Mouse (Mus musculus): Measurements from ENCODE around the gene Sppl2a.

- TF ChIP-seq TAL1 (IDR thresholded peaks at IDR 0.05; ENCODE audit: low read length) (no peak), GATA1 (IDR thresholded peaks at IDR 0.05; ENCODE audit: low read length) (no peak)
Measured at GRCm38 (mm10) chr2:126949856-126950255, 16.8 kb upstream of the Sppl2a start.
